21 mouse cellular contexts compared by ENCODE assay signal in the genomic region with DNA sequence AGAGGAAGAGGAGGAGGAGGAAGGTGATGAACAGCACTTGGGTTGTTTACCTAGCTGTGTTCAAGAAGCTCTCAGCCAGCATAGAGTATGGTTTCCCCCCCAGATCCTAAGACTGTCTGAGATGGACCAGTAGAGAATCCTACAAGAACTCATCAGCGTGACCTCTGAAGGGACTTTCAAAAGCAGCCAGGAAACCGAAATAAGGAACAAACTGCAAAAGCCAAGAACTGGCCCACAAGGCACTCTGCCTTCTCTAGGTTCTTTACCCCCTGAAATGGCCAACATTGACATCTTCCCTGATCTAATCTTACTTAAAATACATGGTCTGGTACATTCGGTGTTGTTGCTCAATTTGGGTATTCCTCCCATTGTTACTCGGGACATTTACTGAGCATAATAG.
"Had no signal": no experiment of that assay in that cellular context is flagged by ENCODE, and none has a peak within 500 bp of the region (broad histone marks: within the 10 kb centered on the region; RNA-seq: fewer than 3 reads in every experiment).

No protein-coding gene starts in this region.

- H3K36me3 ChIP-seq: heart, embryonic 10.5 days; heart, embryonic 12.5 days; hindbrain, embryonic 13.5 days; hindbrain, embryonic 15.5 days; limb, embryonic 10.5 days; limb, embryonic 12.5 days; liver, embryonic 13.5 days; liver, embryonic 15.5 days had no signal

- DNase-seq: gastrocnemius, adult 2 months; gastrocnemius, postnatal 10 days; gastrocnemius, postnatal 25 days; heart, adult 18-20 months; heart, postnatal 10 days; heart, postnatal 36 days; kidney, adult 11 months; kidney, adult 2 months; kidney, adult 9 months; kidney, postnatal 10 days; kidney, postnatal 25 days; kidney, postnatal 4 days; liver; liver, embryonic 13.5 days had no signal

- H3K27me3 ChIP-seq: heart, embryonic 12.5 days; hindbrain, embryonic 13.5 days; hindbrain, embryonic 15.5 days; limb, embryonic 12.5 days; liver, embryonic 13.5 days; liver, embryonic 15.5 days had no signal
